Mouse (Mus musculus) bone marrow, adult 2 months (tissue): ENCODE data around the gene Hspa8.

Experiments
- CTCF ChIP-seq: fragments of 200-500 bp; IDR thresholded peaks from 2 replicates; pipeline ENCODE4 v1.5.1; 2011; ENCODE audit warnings: low read length, control low read depth; ENCODE audit not compliant: control insufficient read depth, insufficient read depth
- POLR2A ChIP-seq: fragments of 200-500 bp; IDR thresholded peaks from 2 replicates; pipeline ENCODE4 v1.6.1; 2011; ENCODE audit warnings: low read depth, mild to moderate bottlenecking, control low read depth, low read length, borderline replicate concordance; ENCODE audit not compliant: control insufficient read depth

DNA sequence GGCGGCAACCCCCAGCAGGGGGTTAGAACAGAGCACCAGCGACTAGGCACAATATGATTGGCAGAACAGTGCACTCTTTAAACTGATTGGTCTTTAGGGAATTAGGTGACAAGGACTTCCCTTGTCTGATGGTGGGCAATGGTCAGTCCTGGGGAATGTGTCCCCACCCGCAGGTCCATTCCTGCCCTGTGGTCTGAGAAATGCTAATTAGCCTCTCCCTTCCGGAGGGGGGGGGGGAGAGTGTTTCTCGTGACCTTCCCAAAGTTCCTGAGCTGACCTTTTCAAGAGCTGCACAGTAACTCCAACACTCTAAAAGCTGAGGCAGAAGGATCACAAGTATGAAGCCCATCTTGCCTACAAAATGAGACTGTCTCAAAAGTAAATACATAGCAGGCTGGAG is 6.5 kb upstream of the Hspa8 start:
- TF ChIP-seq CTCF (no peak), POLR2A (no peak)
